Mouse (Mus musculus) liver, postnatal 0 days (tissue): ENCODE data around the gene Adsl.

Experiments
- CTCF ChIP-seq: sonication (generic); IDR thresholded peaks from 2 replicates; pipeline ENCODE4 v1.5.1; 2016; ENCODE audit warnings: antibody characterized with exemption, low read depth
- EP300 ChIP-seq: IDR thresholded peaks from 2 replicates; pipeline ENCODE4 v1.6.1; 2016; ENCODE audit warnings: antibody characterized with exemption, low read depth, mild to moderate bottlenecking

GRCm38 (mm10) chr15:80974311-80974710 lies 26.0 kb downstream of the Adsl start:
- TF ChIP-seq CTCF: no peak
- TF ChIP-seq EP300: no peak
